Mouse (Mus musculus) stomach, postnatal 0 days (tissue): ENCODE measurements at regions not wholly inside any gene's neighbourhood (a gene's known extent, or its start where the extent isn't known, plus 50 kb on each side); places are given as distances from the start of the nearest gene placed in this dataset.
"Not testable (repeated sequence)": the region's sequence is repeated elsewhere in the genome, so short reads cannot be mapped to it uniquely, and the experiment has no call there.

ENCODE experiments used
- CTCF ChIP-seq: IDR thresholded peaks from 2 replicates; pipeline ENCODE4 v1.5.1; 2016; ENCODE audit warnings: antibody characterized with exemption, low read depth, mild to moderate bottlenecking, moderate library complexity
- EP300 ChIP-seq: optimal IDR thresholded peaks from 2 replicates; pipeline ENCODE3; 2016; ENCODE audit warnings: antibody characterized with exemption

GRCm38 (mm10) chr2:114353876-114354275, 152.6 kb upstream of the Zfp770 start:
- TF ChIP-seq EP300, CTCF: not testable (repeated sequence)
